Mouse (Mus musculus) liver, embryonic 15.5 days (tissue): ENCODE measurements around the gene Gm28230. TPM values are rescaled to one million over a fixed set of nuclear protein-coding genes. Genes with fewer than 3 reads are reported as not detected.

Source experiments
- ATAC-seq: fragments of 200-750 bp; cut with Nextera tagmentation; 2 replicates; pipeline ENCODE4 v1.8.0; 2017; ENCODE audit warnings: moderate number of reproducible peaks, mild to moderate bottlenecking, moderate library complexity; ENCODE audit not compliant: insufficient read depth
- H3K27ac ChIP-seq: fragments of 300-500 bp; sonication (generic); replicated peaks from 2 replicates; pipeline ENCODE4 v1.5.1; 2015; ENCODE audit warnings: mild to moderate bottlenecking, inconsistent platforms
- H3K27me3 ChIP-seq: fragments of 300-500 bp; sonication (generic); 2 replicates; pipeline ENCODE4 v1.6.1; 2015; ENCODE audit warnings: mild to moderate bottlenecking, inconsistent platforms
- H3K36me3 ChIP-seq: fragments of 300-500 bp; sonication (generic); replicated peaks from 2 replicates; pipeline ENCODE4 v1.6.1; 2015; ENCODE audit warnings: moderate library complexity, mild to moderate bottlenecking, inconsistent platforms
- H3K4me1 ChIP-seq: fragments of 300-500 bp; sonication (generic); replicated peaks from 2 replicates; pipeline ENCODE4 v1.6.1; 2015; ENCODE audit warnings: inconsistent platforms
- H3K4me2 ChIP-seq: fragments of 300-500 bp; sonication (generic); 2 replicates; pipeline ENCODE4 v1.6.1; 2015; ENCODE audit warnings: moderate library complexity, mild to moderate bottlenecking, inconsistent platforms
- H3K4me3 ChIP-seq: fragments of 300-500 bp; sonication (generic); replicated peaks from 2 replicates; pipeline ENCODE4 v1.5.1; 2015; ENCODE audit warnings: mild to moderate bottlenecking, inconsistent platforms
- H3K9ac ChIP-seq: fragments of 300-500 bp; sonication (generic); 2 replicates; pipeline ENCODE4 v1.6.1; 2015; ENCODE audit warnings: moderate library complexity, mild to moderate bottlenecking, inconsistent platforms
- H3K9me3 ChIP-seq: fragments of 300-500 bp; sonication (generic); replicated peaks from 2 replicates; pipeline ENCODE4 v1.6.1; 2016; ENCODE audit warnings: inconsistent platforms
- WGBS: fragments of 180-500 bp; shearing (Covaris S2); methylation state at CpG from one replicate; pipeline ENCODE4 v1.1.7; 2015; ENCODE audit warnings: mixed read lengths; ENCODE audit not compliant: insufficient replicate concordance; 5-methylcytosine and 5-hydroxymethylcytosine counted together
- polyA plus RNA-seq: library from polyadenylated mRNA; unstranded; fragments of >200 nt; fragmentation: Nextera tagmentation; extraction: Ambion mirVana; gene quantifications from 2 replicates; pipeline ENCODE4 v1.2.1, GENCODE M21; 2015

Gm28230 gene
- polyA plus RNA-seq, 1 experiment from 2014 or later: not detected

DNA sequence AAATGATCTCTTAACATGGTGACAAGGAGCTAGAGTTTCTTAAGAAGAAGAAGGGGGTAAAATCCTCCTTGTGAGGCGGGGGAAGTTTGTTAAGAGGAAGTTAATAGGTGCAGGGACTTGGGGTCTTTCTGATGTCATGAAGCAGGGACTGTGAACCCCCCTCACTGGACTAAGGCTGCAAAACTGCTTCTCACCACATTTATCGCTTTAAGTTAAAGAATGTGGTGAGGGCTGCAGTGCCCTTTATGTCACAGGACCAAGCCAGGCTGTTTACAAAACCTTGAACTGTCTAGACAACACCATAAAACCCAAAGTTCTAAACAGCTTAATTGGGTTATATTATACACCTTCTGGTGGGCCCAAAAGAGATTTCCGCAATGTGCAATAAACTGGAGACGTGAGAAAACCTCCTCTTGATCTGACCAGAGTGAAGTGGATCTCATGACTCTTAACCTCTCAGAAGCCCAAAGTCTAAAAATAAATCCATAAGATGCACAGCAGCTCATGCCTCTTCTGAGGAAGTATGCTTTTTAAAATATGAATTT is 41.4 kb upstream of the Gm28230 start:
- H3K27ac ChIP-seq: no peak overlapping the region
- H3K4me2 ChIP-seq: no peak overlapping the region
- H3K4me1 ChIP-seq: peaks cover 9% of the 10 kb centered on the region
- no peaks in the 10 kb centered on the region for H3K36me3 ChIP-seq
- H3K27me3 ChIP-seq: peaks cover 99% of the 10 kb centered on the region
- WGBS: 9% methylated on average over 4 of the region's 4 CpGs
- ATAC-seq: no peak
- no peaks in the 10 kb centered on the region for H3K9me3 ChIP-seq
- no peak overlapping the region for H3K4me3 ChIP-seq
- H3K9ac ChIP-seq: no peak overlapping the region

DNA sequence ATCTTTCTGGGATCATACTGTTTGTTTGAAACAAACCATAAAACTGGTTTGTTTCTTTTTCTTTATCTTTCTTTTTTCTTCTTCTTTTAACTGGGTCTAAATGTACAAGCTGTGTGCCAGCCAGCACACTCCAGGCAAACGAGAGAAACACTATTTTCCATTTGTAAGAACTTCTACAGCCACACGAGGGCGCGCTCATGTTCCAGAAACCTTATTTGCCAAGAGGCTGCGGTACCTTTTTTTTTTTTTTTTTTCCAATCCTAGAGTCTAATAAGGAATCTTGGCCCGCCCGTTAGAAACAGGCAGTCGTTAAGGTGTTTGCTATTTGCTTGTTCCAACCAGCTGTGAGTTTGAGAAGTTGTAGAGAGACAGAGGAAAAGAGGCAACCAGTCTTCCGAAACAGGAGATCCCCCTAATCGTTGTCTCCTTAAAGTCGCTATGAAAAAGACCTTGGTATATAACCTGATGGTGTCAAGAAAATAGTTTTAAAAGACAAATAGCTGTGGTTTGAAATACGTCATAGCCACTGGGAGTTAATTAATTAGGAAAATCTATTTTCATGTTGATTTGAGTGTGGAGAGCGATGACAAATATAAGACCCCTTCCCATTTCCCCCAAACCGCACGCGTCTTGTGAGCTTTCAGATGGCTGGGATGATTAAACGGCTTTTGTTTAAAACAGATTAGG is 40.1 kb upstream of the Gm28230 start:
- Histone ChIP-seq H3K4me3 (no peak overlapping the region), H3K4me1 (peaks cover 9% of the 10 kb centered on the region), H3K4me2 (no peak overlapping the region), H3K9ac (no peak overlapping the region), H3K36me3 (no peaks in the 10 kb centered on the region), H3K27me3 (peaks cover 99% of the 10 kb centered on the region), H3K27ac (no peak overlapping the region), H3K9me3 (no peaks in the 10 kb centered on the region)
- WGBS: 5% methylated on average over 17 of the region's 17 CpGs
- no peak for ATAC-seq

DNA sequence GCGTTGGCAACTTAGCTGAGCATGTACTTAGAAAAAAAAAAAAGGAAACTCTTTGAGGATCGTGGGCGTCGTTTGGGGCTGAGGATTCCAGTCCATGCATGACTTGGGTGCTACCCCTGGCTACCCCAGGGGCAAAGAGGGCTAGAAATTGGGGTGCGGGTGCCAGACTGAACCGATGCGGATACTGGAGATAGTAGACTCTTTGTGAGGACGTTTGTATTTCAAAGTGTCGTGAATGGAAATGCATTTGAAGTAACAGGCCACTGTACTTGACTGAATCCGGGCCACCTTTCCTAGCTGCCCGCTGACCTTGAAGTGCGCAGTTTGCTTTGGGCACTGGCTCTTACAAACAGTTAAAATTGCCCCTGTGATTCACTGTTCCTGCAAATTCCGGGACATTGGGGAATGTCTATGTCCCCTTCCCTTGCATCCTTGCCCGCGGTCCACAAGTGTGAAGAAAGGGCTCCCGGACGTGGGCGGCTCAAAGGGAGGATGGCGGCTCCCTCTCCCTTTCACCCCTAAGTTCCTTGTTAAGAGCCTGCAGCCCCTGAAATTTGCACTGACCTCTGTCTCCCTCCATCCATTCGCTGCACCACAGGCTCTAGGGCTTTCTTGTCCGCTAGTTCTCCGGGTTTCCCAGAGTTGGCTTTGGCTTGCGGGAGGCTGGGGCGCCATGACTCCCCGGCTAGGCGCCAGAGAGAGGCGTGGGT is 39.4 kb upstream of the Gm28230 start:
- WGBS: 2% methylated on average over 27 of the region's 27 CpGs
- H3K4me1 ChIP-seq: peaks cover 5% of the 10 kb centered on the region
- no peaks in the 10 kb centered on the region for H3K36me3 ChIP-seq
- no peak overlapping the region for H3K4me3 ChIP-seq
- H3K27me3 ChIP-seq: peaks cover 99% of the 10 kb centered on the region
- H3K4me2 ChIP-seq: no peak overlapping the region
- ATAC-seq: no peak
- no peaks in the 10 kb centered on the region for H3K9me3 ChIP-seq
- H3K9ac ChIP-seq: no peak overlapping the region
- no peak overlapping the region for H3K27ac ChIP-seq

DNA sequence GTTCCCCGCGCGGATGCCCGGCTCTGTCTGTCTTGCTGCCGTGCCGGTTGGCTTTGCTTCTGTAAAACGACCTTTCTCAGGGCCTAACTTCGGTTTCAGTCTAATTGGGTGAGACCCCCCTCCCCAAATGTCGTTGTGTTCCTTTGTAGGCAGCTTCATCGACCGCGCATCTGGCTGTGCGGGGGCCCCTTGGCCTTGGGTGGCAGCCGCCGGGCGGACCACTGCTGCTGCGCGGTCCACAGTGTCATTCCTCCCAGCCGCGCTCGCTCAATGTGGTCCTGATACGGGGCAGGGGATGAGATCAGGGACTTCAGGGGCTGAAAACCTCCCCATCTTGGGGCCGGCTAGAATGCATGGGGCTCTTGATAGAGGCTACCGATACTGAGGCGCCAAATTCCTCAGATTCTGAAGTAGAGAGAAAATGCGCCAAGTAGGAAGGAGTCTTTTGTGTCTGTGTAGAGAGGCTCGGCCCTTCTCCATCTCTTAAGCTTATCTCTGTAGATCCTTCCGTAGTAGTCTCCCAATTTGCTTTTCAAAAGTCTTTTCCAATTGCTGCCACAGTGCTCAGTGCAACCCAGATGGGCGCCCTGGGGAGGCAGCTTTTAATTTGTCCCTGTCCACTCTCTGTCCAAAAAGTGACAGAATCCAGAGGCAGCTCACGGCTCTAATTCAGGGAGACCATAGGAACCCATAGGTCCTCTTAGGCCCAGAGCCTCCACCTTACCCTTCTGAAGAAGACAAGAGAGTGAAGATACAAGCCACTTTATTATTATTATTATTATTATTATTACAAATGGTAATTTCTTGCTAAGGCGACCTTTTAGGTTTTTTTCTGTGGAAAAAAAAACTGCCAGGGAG is 38.6 kb upstream of the Gm28230 start:
- 2% methylated on average over 31 of the region's 31 CpGs for WGBS
- Histone ChIP-seq H3K4me3 (no peak overlapping the region), H3K4me2 (no peak overlapping the region), H3K27ac (no peak overlapping the region), H3K9ac (no peak overlapping the region), H3K9me3 (no peaks in the 10 kb centered on the region), H3K27me3 (peaks cover 99% of the 10 kb centered on the region), H3K36me3 (no peaks in the 10 kb centered on the region), H3K4me1 (no peaks in the 10 kb centered on the region)
- no peak for ATAC-seq

DNA sequence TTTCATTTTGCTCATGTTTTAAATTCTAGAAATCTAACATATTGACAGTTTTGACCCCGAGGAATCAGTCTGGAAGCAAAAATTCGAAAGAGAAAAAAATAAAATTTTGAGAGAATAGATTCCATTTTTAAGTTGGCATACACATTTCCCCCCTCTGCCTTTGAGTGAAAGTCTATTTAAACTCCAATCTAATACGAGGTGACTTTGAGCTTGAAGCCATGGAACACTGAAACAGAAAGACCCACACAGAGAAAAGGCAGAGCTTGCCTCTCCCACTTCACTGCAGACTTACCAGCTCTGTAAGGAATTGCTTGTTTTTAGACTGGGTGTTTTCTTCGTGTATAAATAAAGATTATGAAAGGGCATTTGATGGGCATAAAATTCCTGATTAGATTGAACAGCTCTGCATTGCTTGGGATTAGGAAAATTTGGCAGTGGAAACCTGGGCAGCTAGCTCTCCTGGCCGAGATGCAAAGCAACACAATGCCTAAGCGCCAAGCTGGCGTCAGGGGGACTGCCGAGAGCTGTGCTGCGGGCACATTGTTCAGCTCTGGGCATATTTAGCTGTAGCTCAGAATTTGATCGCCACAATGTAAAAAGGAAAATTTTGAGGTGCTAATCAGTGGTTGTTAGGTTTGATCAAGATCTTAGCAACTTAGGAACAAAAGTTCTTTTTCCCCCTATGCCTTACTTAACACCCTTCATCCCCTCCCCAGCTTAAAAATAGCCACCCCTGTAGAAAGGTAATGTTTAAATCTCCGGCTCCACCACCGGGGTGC is 37.5 kb upstream of the Gm28230 start:
- Histone ChIP-seq H3K27ac (no peak overlapping the region), H3K27me3 (peaks cover 99% of the 10 kb centered on the region), H3K9ac (no peak overlapping the region), H3K9me3 (no peaks in the 10 kb centered on the region), H3K4me2 (no peak overlapping the region), H3K4me1 (no peaks in the 10 kb centered on the region), H3K36me3 (no peaks in the 10 kb centered on the region), H3K4me3 (no peak overlapping the region)
- WGBS: 4% methylated on average over 12 of the region's 12 CpGs
- no peak for ATAC-seq

DNA sequence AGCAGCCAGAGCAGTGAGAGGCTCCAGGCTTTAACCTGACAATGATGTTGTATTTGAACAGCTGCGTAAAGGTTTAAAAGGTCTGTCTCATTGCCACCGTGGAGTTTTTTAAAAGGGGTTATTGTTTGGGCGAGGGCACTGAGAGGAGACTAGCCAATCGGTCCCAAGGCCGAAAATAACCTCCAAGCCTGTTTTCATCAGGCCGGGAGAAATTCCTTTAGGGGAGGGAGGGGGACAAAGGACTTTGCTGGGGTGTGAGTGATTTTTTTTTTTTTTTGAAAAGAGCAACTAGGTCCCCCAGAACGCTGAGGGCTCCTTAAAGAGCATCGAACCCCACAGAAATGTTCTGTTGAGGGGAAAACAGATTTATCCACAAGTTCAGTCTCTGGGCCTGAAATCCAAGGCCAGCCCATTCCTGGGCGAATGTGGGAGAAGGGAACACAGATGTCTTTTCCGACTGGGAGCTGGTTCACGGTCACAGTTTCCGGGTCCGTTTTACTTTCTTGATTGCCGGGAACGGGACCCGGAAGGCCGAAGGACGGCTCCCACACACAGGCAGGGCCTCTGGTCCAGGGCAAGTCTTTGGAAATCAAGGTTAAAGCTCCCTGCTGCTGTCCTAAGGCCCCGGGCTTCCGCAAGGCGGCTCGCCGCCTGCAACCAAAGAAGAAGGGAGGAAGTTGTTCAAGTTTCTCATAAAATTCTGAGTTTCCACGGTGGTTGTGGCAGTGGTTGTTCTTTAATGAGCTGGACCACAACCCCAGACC is 36.8 kb upstream of the Gm28230 start:
- no peaks in the 10 kb centered on the region for H3K36me3 ChIP-seq
- H3K4me2 ChIP-seq: no peak overlapping the region
- H3K27ac ChIP-seq: no peak overlapping the region
- H3K9me3 ChIP-seq: no peaks in the 10 kb centered on the region
- under 1% methylated on average over 24 of the region's 24 CpGs for WGBS
- H3K4me1 ChIP-seq: no peaks in the 10 kb centered on the region
- no peak for ATAC-seq
- peaks cover 99% of the 10 kb centered on the region for H3K27me3 ChIP-seq
- H3K9ac ChIP-seq: no peak overlapping the region
- no peak overlapping the region for H3K4me3 ChIP-seq

DNA sequence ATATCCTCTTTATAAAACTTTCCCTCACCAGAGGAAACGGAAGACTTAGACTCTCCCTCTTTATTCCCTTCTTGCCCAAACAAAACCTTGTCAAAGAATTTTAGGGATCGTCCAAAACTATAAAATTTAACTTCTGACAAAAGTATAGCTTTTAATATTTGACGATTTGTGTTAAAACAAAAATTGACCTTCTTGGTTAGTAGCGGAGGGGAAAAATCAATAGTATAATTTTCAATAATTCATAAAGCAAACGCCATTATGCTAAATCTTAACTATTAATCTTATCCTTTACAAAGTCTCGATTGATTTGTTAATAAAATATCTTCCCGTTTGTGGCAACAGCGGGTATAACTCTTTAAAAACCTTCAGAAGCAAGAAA is 36.2 kb upstream of the Gm28230 start:
- Histone ChIP-seq H3K4me3 (no peak overlapping the region), H3K9me3 (no peaks in the 10 kb centered on the region), H3K4me2 (no peak overlapping the region), H3K9ac (no peak overlapping the region), H3K36me3 (no peaks in the 10 kb centered on the region), H3K27ac (no peak overlapping the region), H3K27me3 (peaks cover 99% of the 10 kb centered on the region), H3K4me1 (no peaks in the 10 kb centered on the region)
- 4% methylated on average over 8 of the region's 8 CpGs for WGBS
- no peak for ATAC-seq

DNA sequence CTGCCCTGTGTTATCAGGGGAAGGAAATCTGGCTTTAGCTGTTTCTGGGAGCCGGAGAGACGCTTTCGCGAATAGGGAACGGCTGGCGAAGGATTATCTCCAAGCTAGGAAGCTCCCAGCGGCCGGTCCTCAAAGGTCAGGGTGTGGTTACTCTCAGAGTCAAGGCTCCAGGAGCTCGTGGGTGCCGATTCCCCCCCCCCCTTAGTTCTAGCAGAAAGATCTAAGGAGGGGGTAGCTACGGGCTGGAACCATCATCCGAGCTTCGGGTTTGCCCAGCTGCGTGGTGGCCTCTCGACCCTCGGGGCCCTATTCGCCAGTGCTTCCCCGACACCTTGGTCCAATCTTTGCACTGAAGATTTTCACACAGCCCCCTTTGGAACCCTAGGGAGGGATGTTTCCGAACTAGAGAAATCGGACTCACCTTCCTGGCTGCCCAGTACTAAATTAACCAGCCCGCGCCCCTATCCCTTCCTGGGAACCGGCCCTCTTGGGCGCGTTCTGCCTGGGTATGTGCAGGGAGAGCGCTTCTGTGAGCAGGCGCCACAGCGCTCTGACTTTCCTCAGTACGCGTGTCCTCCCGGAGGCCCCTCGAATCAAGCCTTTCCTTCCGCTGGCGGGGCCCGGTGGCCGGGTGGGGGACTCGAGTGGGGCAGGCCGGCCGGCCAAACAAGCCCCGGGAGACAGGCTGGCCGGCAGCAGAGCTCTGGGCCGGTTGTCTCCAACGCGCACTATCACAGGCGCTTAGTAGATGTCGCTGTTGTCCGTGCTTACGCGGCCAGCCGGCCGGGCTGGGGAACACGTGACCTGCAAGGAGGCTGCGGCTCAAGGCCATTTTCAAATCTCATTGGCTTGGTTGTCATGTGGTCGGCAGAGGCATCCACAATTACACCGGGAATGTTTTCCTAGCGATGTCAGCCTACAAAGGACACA is 35.2 kb upstream of the Gm28230 start, which contains the start of gene Hoxd10:
Gene Hoxd10 (plus strand): TSS at position 903 of the 930 bp plus-strand sequence.
- ATAC-seq: no peak
- Histone ChIP-seq H3K4me1 (no peaks in the 10 kb centered on the region), H3K4me2 (no peak within 1 kb of the TSS), H3K9ac (no peak within 1 kb of the TSS), H3K27ac (no peak within 1 kb of the TSS), H3K36me3 (no peaks in the 10 kb centered on the region), H3K27me3 (peaks cover 100% of the 10 kb centered on the region), H3K9me3 (no peaks in the 10 kb centered on the region), H3K4me3 (no peak within 1 kb of the TSS)
- WGBS: 2% methylated on average over 56 of the region's 56 CpGs

DNA sequence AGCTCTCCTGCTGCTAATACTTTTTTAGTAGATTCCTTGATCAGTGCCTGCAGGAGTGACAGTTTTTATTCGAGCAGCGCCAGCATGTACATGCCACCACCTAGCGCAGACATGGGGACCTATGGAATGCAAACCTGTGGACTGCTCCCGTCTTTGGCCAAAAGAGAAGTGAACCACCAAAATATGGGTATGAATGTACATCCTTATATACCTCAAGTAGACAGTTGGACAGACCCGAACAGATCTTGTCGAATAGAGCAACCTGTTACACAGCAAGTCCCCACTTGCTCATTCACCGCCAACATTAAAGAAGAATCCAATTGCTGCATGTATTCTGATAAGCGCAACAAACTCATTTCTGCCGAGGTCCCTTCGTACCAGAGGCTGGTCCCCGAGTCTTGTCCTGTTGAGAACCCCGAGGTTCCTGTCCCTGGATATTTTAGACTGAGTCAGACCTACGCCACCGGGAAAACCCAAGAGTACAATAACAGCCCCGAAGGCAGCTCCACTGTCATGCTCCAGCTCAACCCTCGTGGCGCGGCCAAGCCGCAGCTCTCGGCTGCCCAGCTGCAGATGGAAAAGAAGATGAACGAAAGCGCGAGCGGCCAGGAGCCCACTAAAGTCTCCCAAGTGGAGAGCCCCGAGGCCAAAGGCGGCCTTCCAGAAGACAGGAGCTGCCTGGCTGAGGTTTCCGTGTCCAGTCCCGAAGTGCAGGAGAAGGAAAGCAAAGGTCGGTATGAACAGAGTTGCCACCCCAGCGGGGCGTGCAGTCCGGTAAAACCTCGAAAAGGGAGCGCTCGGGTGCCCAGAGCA is 34.3 kb upstream of the Gm28230 start:
- ATAC-seq: no peak
- 2% methylated on average over 35 of the region's 35 CpGs for WGBS
- no peak overlapping the region for H3K9ac ChIP-seq
- H3K27me3 ChIP-seq: peaks cover 100% of the 10 kb centered on the region
- H3K27ac ChIP-seq: no peak overlapping the region
- H3K4me3 ChIP-seq: no peak overlapping the region
- H3K4me1 ChIP-seq: no peaks in the 10 kb centered on the region
- H3K4me2 ChIP-seq: no peak overlapping the region
- H3K9me3 ChIP-seq: no peaks in the 10 kb centered on the region
- no peaks in the 10 kb centered on the region for H3K36me3 ChIP-seq
